Mouse (Mus musculus): ENCODE results near the gene Tkt. TPM values are rescaled to one million over a fixed set of nuclear protein-coding genes. Genes with fewer than 3 reads are reported as not detected.

The Tkt gene
- 228 and 235 TPM in 2 replicates for polyA plus RNA-seq (2015; fragmentation: Nextera tagmentation; extraction: Ambion mirVana)

- no peaks in the 10 kb centered on the region for H3K9me3 ChIP-seq
These were observed at the start of gene Tkt for GRCm38 (mm10) chr14:30548131-30548720. TSS of gene Tkt (plus strand) at chr14:30548359.

GRCm38 (mm10) chr14:30504990-30505389 is 43.2 kb upstream of the Tkt start:
- Histone ChIP-seq H3K4me1 (peaks cover 18% of the 10 kb centered on the region), H3K4me2 (replicated peaks) (no peak overlapping the region), H3K36me3 (peaks cover 66% of the 10 kb centered on the region), H3K4me3 (no peak overlapping the region), H3K27me3 (no peaks in the 10 kb centered on the region), H3K9ac (no peak overlapping the region), H3K9me3 (no peaks in the 10 kb centered on the region), H3K27ac (no peak overlapping the region)
- no peak for ATAC-seq (ENCODE audit: low FRiP score, low read depth)
- WGBS = 61% methylated on average over 5 of the region's 5 CpGs

More at GRCm38 (mm10) chr14:30548131-30548720, at the start of gene Tkt:
- peak within 1 kb of the TSS; percentile 85 for H3K4me3 ChIP-seq
- no peaks in the 10 kb centered on the region for H3K36me3 ChIP-seq
- peak within 1 kb of the TSS; percentile 92 for H3K27ac ChIP-seq
- no peaks in the 10 kb centered on the region for H3K27me3 ChIP-seq
- H3K9ac ChIP-seq = peak within 1 kb of the TSS; percentile 93
- peak; percentile 3; the same call in 1 of the 2 replicates for ATAC-seq (ENCODE audit: low FRiP score, low read depth)
- H3K4me1 ChIP-seq = peaks cover 28% of the 10 kb centered on the region
- 17% methylated on average over 8 of the region's 8 CpGs for WGBS
- H3K4me2 ChIP-seq (replicated peaks) = peak within 1 kb of the TSS; percentile 82

DNA sequence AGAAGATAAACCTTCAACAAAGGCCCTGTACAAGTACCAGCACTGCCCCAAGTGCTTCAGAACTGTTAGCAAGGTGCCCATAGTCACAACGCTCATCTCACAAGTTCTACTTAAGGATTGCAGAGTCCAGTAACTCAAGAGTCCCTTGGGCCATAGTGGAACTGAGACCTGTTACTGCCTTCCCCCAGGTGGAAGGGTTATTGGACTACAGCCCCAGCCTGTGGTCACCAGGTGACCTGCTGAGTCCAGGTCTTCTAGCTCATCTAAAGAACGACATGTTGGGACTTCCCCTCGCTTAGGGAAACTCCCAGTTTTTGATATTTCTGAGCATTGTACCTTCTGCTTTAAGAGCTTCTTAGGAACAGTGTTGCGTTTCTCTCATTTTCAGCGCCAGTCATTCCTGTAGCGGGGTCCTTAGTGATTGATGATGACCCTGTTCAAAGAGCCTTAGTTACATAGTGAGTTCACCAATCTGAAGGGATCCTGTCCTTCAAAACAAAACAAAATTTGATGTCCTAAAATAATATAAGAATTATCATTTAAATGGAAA is 37.9 kb upstream of the Tkt start:
- H3K9me3 ChIP-seq = no peaks in the 10 kb centered on the region
- no peak for ATAC-seq (ENCODE audit: low FRiP score, low read depth)
- WGBS = 92% methylated on average over 6 of the region's 6 CpGs
- no peak overlapping the region for H3K27ac ChIP-seq
- peaks cover 71% of the 10 kb centered on the region for H3K36me3 ChIP-seq
- H3K4me3 ChIP-seq = no peak overlapping the region
- no peak overlapping the region for H3K4me2 ChIP-seq (replicated peaks)
- peaks cover 8% of the 10 kb centered on the region for H3K4me1 ChIP-seq
- H3K27me3 ChIP-seq = no peaks in the 10 kb centered on the region
- no peak overlapping the region for H3K9ac ChIP-seq

DNA sequence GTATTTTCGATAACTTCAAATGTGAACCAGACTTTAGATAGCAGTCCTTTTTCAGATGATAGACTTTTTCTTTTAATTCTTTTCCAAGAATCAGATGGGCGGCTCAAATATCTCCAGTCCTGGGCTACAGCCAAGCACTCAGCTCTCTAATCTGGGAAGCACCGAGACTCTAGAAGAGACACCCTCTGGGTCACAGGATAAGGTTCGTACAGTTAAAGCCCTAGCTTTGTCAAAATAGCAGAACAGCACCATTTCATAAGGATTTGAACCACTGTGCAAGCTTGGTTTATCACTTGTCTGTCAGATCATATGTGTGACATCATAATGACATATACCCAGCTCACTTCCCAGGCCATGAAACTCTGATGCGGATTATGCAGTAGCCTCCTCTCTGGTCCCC is 35.3 kb upstream of the Tkt start:
- H3K36me3 ChIP-seq = peaks cover 60% of the 10 kb centered on the region
- H3K9me3 ChIP-seq = no peaks in the 10 kb centered on the region
- no peak overlapping the region for H3K27ac ChIP-seq
- no peaks in the 10 kb centered on the region for H3K4me1 ChIP-seq
- ATAC-seq (ENCODE audit: low FRiP score, low read depth) = no peak
- H3K27me3 ChIP-seq = no peaks in the 10 kb centered on the region
- whole genome bisulfite sequencing = 92% methylated on average over 5 of the region's 5 CpGs
- no peak overlapping the region for H3K9ac ChIP-seq
- H3K4me3 ChIP-seq = no peak overlapping the region
- H3K4me2 ChIP-seq (replicated peaks) = no peak overlapping the region

DNA sequence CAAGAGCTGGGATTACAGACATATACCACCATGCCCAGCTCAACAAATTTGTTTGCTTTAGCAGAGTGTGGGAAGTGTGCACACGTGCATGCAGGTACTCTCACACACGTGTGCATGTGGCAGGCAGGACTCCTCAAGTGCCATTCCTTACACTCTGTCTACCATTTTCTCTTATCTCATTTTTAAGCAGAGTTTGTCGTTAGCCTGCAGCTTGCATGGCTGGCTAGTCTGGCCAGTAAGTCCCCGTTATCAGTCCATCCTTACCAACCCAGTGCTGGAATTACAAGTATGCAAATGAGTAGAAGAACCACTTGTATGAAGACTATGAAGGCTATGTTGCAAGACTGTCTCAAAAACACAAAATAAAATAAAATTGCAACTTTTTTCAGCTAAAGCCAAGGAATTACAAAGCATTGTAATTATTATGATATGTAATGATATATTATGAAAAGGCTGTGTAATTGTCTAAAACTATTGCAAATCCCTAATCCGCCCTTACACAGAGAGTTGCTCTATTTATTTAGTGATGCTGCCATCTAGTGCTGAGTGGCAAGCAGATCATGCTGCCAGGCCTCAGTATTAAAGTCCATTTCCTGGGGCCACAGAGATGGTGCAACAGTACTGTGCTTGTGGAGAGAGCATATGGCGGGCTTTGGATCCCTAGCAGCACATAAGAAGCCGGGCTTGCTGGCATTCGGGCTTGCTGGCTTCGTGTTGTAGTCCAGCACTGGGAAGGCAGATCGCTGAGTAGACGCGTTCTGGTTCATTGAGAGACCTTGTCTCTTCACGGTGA is 32.0 kb upstream of the Tkt start:
- no peak for ATAC-seq (ENCODE audit: low FRiP score, low read depth)
- H3K36me3 ChIP-seq = peaks cover 67% of the 10 kb centered on the region
- no peaks in the 10 kb centered on the region for H3K4me1 ChIP-seq
- no peaks in the 10 kb centered on the region for H3K27me3 ChIP-seq
- H3K9ac ChIP-seq = no peak overlapping the region
- H3K27ac ChIP-seq = no peak overlapping the region
- H3K4me3 ChIP-seq = no peak overlapping the region
- WGBS = 90% methylated on average over 13 of the region's 13 CpGs
- no peaks in the 10 kb centered on the region for H3K9me3 ChIP-seq
- H3K4me2 ChIP-seq (replicated peaks) = no peak overlapping the region

DNA sequence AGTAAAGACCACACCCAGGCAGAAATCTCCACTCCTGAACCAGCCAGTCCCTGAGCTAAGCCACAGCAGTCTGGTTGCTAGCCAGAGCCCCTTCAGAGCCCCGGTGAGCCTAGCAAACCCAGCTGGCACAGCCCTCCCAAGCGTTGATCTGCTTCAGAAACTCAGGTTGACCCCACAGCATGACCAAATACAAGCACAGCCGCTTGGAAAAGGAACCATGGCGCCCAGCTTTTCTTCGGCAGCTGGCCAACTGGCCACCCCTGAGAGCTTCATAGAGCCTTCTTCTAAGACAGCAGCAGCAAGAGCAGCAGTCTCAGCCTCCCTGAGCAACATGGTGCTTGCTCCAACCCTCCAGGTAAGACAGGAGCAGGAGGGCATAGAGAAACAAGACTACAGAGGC is 28.8 kb upstream of the Tkt start:
- no peak for ATAC-seq (ENCODE audit: low FRiP score, low read depth)
- H3K9me3 ChIP-seq = no peaks in the 10 kb centered on the region
- no peaks in the 10 kb centered on the region for H3K27me3 ChIP-seq
- no peak overlapping the region for H3K9ac ChIP-seq
- H3K4me1 ChIP-seq = no peaks in the 10 kb centered on the region
- H3K27ac ChIP-seq = no peak overlapping the region
- H3K36me3 ChIP-seq = peaks cover 71% of the 10 kb centered on the region
- H3K4me3 ChIP-seq = no peak overlapping the region
- H3K4me2 ChIP-seq (replicated peaks) = no peak overlapping the region
- 90% methylated on average over 5 of the region's 5 CpGs for WGBS

DNA sequence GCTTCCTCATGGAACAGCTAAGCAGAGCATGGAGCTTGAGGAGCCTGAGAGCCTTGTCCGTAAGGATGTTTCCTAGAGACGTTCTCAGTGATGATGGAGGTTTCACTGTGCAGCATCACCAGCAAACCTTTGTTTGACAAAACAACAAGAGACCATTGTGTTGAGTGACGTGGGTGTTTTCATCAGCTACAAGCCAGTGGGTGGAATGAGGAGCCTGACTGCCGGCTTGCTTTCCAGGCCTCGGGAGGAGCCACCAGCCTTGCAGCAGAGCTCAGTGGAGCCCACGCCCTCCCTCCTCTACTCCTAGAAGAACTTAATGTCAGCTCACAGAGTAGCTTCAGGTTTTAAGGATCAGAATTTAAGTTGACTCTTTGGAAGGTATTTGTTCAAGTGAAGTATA is 24.8 kb upstream of the Tkt start:
- H3K27me3 ChIP-seq = no peaks in the 10 kb centered on the region

DNA sequence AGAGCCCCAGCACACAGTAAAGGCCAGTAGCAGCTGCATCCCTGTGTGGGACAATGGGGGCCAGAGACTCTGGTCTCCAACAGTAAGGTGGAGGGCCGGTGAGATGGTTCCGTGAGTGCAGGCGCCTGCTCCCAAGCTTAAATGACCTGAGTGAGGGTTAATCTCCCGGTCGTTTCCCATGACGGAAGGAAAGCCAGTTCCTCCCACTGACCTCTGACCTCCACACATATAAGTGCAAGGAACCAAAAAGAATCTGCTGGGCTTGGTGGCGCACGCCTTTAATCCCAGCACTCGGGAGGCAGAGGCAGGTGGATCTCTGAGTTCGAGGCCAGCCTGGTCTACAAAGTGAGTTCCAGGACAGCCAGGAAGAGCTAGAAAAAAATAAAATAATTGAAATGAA is 19.8 kb upstream of the Tkt start:
- no peak overlapping the region for H3K27ac ChIP-seq
- WGBS = 84% methylated on average over 10 of the region's 10 CpGs
- no peak overlapping the region for H3K4me2 ChIP-seq (replicated peaks)
- no peak for ATAC-seq (ENCODE audit: low FRiP score, low read depth)
- no peaks in the 10 kb centered on the region for H3K9me3 ChIP-seq
- no peak overlapping the region for H3K4me3 ChIP-seq
- H3K4me1 ChIP-seq = peaks cover 8% of the 10 kb centered on the region; the same call in 1 of the 2 replicates
- no peak overlapping the region for H3K9ac ChIP-seq
- H3K27me3 ChIP-seq = no peaks in the 10 kb centered on the region
- peaks cover 52% of the 10 kb centered on the region for H3K36me3 ChIP-seq

More for the DNA sequence above, 24.8 kb upstream of the Tkt start:
- ATAC-seq (ENCODE audit: low FRiP score, low read depth) = no peak
- 86% methylated on average over 6 of the region's 6 CpGs for WGBS
- H3K9ac ChIP-seq = no peak overlapping the region
- no peaks in the 10 kb centered on the region for H3K4me1 ChIP-seq
- no peak overlapping the region for H3K4me2 ChIP-seq (replicated peaks)
- no peak overlapping the region for H3K27ac ChIP-seq
- H3K9me3 ChIP-seq = no peaks in the 10 kb centered on the region
- no peak overlapping the region for H3K4me3 ChIP-seq
- H3K36me3 ChIP-seq = peaks cover 92% of the 10 kb centered on the region

DNA sequence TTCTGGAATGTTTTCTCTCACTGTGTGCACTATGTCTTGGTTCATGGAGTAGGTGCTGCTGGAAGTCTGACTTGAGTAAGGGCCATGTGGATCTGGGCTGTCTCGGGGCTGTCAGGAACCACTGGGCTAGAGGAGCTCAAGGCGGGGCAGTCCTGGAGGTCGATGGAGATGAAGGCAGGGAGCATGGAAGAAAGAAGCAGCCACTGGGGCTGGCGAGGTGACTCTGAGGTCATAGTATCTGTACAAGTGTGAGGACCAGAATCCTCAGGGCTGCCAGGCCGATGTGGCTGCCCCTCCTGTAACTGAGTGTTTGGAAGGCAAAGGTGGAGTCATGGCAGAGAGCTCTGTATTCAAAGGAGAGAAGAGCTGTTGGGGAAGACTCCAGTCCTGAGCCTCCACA is 19.2 kb upstream of the Tkt start:
- 81% methylated on average over 5 of the region's 5 CpGs for WGBS
- peaks cover 46% of the 10 kb centered on the region for H3K36me3 ChIP-seq
- no peaks in the 10 kb centered on the region for H3K27me3 ChIP-seq
- H3K9ac ChIP-seq = no peak overlapping the region
- no peak overlapping the region for H3K27ac ChIP-seq
- no peak for ATAC-seq (ENCODE audit: low FRiP score, low read depth)
- H3K4me3 ChIP-seq = no peak overlapping the region
- no peaks in the 10 kb centered on the region for H3K9me3 ChIP-seq
- no peak overlapping the region for H3K4me2 ChIP-seq (replicated peaks)
- H3K4me1 ChIP-seq = peaks cover 8% of the 10 kb centered on the region; the same call in 1 of the 2 replicates

- peaks cover 8% of the 10 kb centered on the region; the same call in 1 of the 2 replicates for H3K4me1 ChIP-seq
- peaks cover 44% of the 10 kb centered on the region for H3K36me3 ChIP-seq
- H3K4me3 ChIP-seq = no peak overlapping the region
- no peak for ATAC-seq (ENCODE audit: low FRiP score, low read depth)
- 93% methylated on average over 12 of the region's 12 CpGs for WGBS
- no peak overlapping the region for H3K9ac ChIP-seq
- no peak overlapping the region for H3K27ac ChIP-seq
- no peaks in the 10 kb centered on the region for H3K27me3 ChIP-seq
- no peak overlapping the region for H3K4me2 ChIP-seq (replicated peaks)
- no peaks in the 10 kb centered on the region for H3K9me3 ChIP-seq
These were observed 18.7 kb upstream of the Tkt start for GRCm38 (mm10) chr14:30529454-30529853.

DNA sequence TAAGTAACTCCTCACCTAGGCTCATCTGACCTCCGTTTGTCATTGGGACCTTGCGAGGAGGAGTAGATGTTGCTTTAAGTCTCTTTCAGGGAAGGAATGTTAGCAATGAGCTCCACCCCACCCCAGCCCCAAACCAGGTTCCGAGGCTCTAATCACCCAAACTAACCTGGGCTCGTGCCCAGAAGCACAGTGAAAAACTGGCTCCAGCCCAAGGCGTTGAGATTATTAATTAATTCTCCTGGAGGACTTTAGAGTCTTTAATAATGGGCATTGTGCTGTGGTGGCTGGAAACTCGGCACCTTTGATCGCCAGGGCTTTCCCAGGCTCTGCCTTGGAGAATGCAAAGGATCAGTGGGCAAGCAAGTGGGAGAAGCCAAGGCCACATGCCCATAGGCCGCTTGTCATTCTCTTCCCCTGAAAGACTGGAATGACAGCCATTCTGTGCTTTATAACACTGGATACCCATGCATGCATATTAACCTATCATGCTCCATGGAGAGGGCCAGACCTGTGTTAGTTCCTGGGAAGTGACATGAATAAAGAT is 17.4 kb upstream of the Tkt start:
- no peak overlapping the region for H3K4me2 ChIP-seq (replicated peaks)
- no peak for ATAC-seq (ENCODE audit: low FRiP score, low read depth)
- H3K9ac ChIP-seq = no peak overlapping the region
- H3K4me1 ChIP-seq = peaks cover 8% of the 10 kb centered on the region; the same call in 1 of the 2 replicates
- no peaks in the 10 kb centered on the region for H3K27me3 ChIP-seq
- no peak overlapping the region for H3K4me3 ChIP-seq
- WGBS = 64% methylated on average over 8 of the region's 8 CpGs
- no peak overlapping the region for H3K27ac ChIP-seq
- H3K9me3 ChIP-seq = no peaks in the 10 kb centered on the region
- H3K36me3 ChIP-seq = peaks cover 33% of the 10 kb centered on the region

GRCm38 (mm10) chr14:30531431-30531830 is 16.7 kb upstream of the Tkt start:
- Histone ChIP-seq H3K36me3 (peaks cover 26% of the 10 kb centered on the region), H3K4me3 (no peak overlapping the region), H3K27me3 (no peaks in the 10 kb centered on the region), H3K4me1 (peaks cover 8% of the 10 kb centered on the region; the same call in 1 of the 2 replicates), H3K4me2 (replicated peaks) (no peak overlapping the region), H3K27ac (no peak overlapping the region), H3K9ac (no peak overlapping the region), H3K9me3 (no peaks in the 10 kb centered on the region)
- 85% methylated on average over 5 of the region's 5 CpGs for WGBS
- ATAC-seq (ENCODE audit: low FRiP score, low read depth) = no peak

All from limb, embryonic 13.5 days (tissue).